Mouse (Mus musculus) CD4-positive helper T cell, adult 2 months (primary cell): ENCODE data around the gene Dctn1.

Experiments
- DNase-seq: peaks from one replicate; pipeline ENCODE4 v3.0.0-alpha.2; 2012; ENCODE audit warnings: low read depth, missing footprints, low spot score

Dctn1 gene

DNA sequence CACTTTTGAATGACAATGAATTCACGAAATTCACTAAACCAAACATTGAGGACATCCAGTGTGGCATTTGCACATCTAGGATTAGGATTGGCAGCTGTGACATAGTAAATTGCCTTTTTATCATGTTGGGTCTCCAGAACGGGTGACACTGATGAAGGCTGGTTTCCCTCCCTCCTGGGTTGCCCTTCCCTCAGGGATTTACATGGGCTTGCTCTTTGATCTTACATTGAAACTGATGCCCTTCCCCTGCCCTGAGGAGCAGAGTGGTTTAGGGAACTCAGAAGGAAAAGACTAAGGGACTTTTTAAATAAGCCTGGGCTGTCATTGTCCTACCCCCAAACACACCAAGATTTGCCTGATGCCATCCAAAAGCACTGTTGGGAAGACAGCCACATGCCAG lies 65.8 kb downstream of the Dctn1 start:
- no peak for DNase-seq

GRCm38 (mm10) chr6:83233306-83233705 lies 67.6 kb downstream of the Dctn1 start:
- DNase-seq, result no peak

- no peak for DNase-seq
Observed at GRCm38 (mm10) chr6:83234280-83234741, 68.6 kb downstream of the Dctn1 start.

DNA sequence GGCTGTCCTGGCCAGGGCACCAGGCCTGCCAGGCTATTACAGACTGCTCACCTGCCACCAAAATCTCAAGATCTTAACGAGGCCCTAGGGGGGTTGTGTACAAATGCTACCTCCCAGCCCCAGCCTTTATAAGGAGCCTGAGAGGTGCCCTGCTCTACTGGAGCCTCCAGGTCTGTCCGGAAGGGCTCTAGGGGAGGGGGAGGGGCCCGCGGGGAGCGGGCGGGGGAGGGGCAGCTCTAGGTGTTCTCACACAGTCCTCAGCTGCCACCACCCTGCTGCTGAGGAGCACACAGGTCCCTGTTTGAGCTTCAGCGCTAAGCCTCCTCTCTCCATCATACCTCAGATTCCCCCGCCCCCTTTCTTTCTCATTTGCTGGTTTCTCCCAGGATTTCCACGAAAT lies 71.4 kb downstream of the Dctn1 start:
- no peak for DNase-seq

DNA sequence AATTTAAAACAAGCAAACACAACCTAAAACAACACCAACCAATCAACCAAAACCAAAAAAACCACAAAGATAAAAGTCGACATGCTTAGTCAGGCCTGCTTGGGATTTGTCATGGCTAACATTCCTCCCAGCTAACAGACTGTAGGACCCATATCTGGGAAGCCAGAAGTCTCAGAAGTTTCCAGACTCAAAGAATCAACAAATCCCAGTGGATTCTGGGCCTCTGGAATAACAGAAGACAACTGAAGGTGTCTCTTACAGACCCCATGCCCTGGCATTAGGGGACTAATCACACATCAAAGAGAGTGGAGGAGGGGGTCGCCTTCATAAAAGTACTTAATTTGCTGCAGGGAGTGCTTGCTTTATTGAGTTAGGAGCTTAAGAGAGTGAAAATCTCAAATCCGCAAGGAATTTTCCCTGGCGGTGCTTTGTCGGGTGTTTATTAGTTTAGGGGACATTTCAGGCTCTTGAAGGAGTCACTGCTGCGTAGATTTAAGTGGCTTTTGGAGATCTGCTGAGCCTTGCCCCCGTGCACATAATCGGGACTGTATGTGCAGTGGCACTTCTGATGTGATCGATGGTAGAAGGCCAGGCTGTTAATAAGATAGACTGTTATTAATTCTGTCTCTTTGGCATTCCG lies 78.8 kb downstream of the Dctn1 start:
- DNase-seq, result no peak

- no peak for DNase-seq
Observed at GRCm38 (mm10) chr6:83245134-83245533, 79.4 kb downstream of the Dctn1 start.

DNA sequence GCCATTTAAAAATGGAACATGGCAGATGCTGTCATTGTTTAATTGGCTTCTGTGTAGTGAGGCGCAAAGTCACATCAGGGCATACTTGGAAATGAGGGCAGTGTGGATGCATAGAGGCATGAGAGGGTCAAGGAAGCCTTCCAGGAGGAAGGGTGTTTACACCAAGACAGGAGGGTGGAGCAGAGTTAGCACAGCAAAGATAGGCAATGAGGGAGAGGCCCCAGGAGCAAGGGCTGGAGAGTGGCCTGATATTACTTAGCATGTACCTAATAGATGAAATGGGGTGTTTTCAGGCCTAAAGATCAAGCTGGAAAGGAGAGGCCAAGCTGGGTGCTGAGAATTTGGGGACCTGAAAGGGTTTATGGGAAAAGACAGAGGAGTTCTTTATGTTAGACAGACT lies 80.3 kb downstream of the Dctn1 start:
- no peak for DNase-seq

GRCm38 (mm10) chr6:83246750-83247149 lies 81.0 kb downstream of the Dctn1 start:
- no peak for DNase-seq

DNA sequence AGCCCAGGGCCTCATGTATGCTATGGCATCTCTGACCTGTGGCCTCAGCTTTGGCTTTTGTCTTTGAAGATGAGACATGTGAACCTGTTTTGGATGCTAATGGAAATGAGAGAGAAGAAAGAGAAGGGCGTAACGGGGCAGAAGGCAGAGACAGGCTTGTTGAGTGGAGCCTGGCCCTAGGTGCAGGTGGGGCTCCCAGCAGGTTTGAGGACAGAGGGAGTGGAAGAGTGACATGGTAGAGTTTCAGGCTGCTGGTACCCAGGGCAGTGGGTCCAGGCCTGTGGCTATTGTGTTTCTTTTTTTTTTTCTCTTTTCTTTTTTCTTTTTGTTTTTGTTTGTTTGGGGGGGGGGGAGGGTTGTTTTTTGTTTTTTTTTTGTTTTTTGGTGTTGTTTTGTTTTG lies 81.4 kb downstream of the Dctn1 start:
- DNase-seq, result no peak
